Mouse (Mus musculus) myocyte (in vitro differentiated cells): Measurements from ENCODE around the gene Kcna1.

ENCODE experiments used
- CEBPB ChIP-seq: IDR thresholded peaks from 2 replicates; pipeline ENCODE4 v1.6.1; 2011; ENCODE audit warnings: mild to moderate bottlenecking, moderate library complexity; ENCODE audit not compliant: poor library complexity, insufficient read depth, severe bottlenecking
- E2F4 ChIP-seq: IDR thresholded peaks from one replicate; pipeline ENCODE4 v1.6.1; 2011; ENCODE audit warnings: mild to moderate bottlenecking, control low read depth, moderate library complexity; ENCODE audit not compliant: insufficient read depth
- MAX ChIP-seq: IDR thresholded peaks from one replicate; pipeline ENCODE4 v1.6.1; 2011; ENCODE audit warnings: low read depth, mild to moderate bottlenecking, control low read depth
- MYOD1 ChIP-seq, 3 experiments: IDR thresholded peaks; one replicate each; pipeline ENCODE4 v1.6.1; 2011; ENCODE audit warnings: control low read depth in 2 of 3, low read depth in 2 of 3, mild to moderate bottlenecking in 2 of 3, moderate library complexity in 1 of 3; ENCODE audit not compliant: insufficient read length in 2 of 3, control insufficient read depth in 1 of 3
- MYOG ChIP-seq, 3 experiments: IDR thresholded peaks; one replicate each; pipeline ENCODE4 v1.6.1; 2011; ENCODE audit warnings: control low read depth in 2 of 3, low read depth in 2 of 3, mild to moderate bottlenecking in 2 of 3; ENCODE audit not compliant: insufficient read length in 2 of 3, control insufficient read depth in 1 of 3, insufficient read depth in 1 of 3
- POLR2A ChIP-seq: IDR thresholded peaks from one replicate; pipeline ENCODE4 v1.6.1; 2011; ENCODE audit warnings: low read depth, mild to moderate bottlenecking, control low read depth, moderate library complexity; ENCODE audit not compliant: insufficient read length
- POLR2AphosphoS2 ChIP-seq: IDR thresholded peaks from one replicate; pipeline ENCODE4 v1.6.1; 2011; ENCODE audit warnings: low read depth, control low read depth; ENCODE audit not compliant: insufficient read length
- REST ChIP-seq: IDR thresholded peaks from one replicate; pipeline ENCODE4 v1.6.1; 2011; ENCODE audit warnings: mild to moderate bottlenecking, control low read depth, moderate library complexity; ENCODE audit not compliant: insufficient read depth, insufficient read length
- SRF ChIP-seq: IDR thresholded peaks from one replicate; pipeline ENCODE4 v1.6.1; 2011; ENCODE audit warnings: low read depth; ENCODE audit not compliant: control insufficient read depth, insufficient read length
- TCF12 ChIP-seq: IDR thresholded peaks from one replicate; pipeline ENCODE4 v1.6.1; 2011; ENCODE audit warnings: mild to moderate bottlenecking, control low read depth; ENCODE audit not compliant: poor library complexity, insufficient read depth, severe bottlenecking
- TCF3 ChIP-seq: IDR thresholded peaks from one replicate; pipeline ENCODE4 v1.6.1; 2011; ENCODE audit warnings: low read depth, control low read depth; ENCODE audit not compliant: insufficient read length
- USF1 ChIP-seq: IDR thresholded peaks from one replicate; pipeline ENCODE4 v1.6.1; 2011; ENCODE audit warnings: low read depth, mild to moderate bottlenecking, control low read depth, moderate library complexity

- TF ChIP-seq USF1 (no peak), POLR2AphosphoS2 (no peak), REST (no peak), POLR2A (no peak), CEBPB (no peak), MAX (no peak), E2F4 (no peak), SRF (no peak), TCF12 (no peak), MYOD1 (IDR thresholded peaks at IDR 0.05; ENCODE audit: control insufficient read depth in 1 of 3, insufficient read length in 2 of 3, low read depth in 2 of 3) (no peak), MYOG (IDR thresholded peaks at IDR 0.05; ENCODE audit: control insufficient read depth in 1 of 3, insufficient read depth in 1 of 3, insufficient read length in 2 of 3, low read depth in 2 of 3) (no peak), TCF3 (no peak)
Observed at GRCm38 (mm10) chr6:126644181-126645043, 1.8 kb downstream of the Kcna1 start.
